Mouse (Mus musculus) telencephalon, adult 2 months (tissue): Measurements from ENCODE around the gene Ptk6.
A peak's percentile ranks its signal among the peaks of the same experiment; 100 is the strongest.
"Not testable (repeated sequence)": the region's sequence is repeated elsewhere in the genome, so short reads cannot be mapped to it uniquely, and the experiment has no call there.

Experiments used
- DNase-seq: peaks from one replicate; pipeline ENCODE4 v3.0.0-alpha.2; 2011; ENCODE audit warnings: low read depth, low spot score

Gene Ptk6

GRCm38 (mm10) chr2:181219538-181220216 is 17.1 kb upstream of the Ptk6 start, which contains the start of gene Fndc11:
Gene Fndc11 (plus strand): TSS chr2:181220013.
- peak; percentile 12 for DNase-seq

GRCm38 (mm10) chr2:181218881-181219485 is 16.4 kb upstream of the Ptk6 start:
- no peak for DNase-seq

- DNase-seq: no peak
Observed at GRCm38 (mm10) chr2:181216037-181216436, 13.4 kb upstream of the Ptk6 start.

DNA sequence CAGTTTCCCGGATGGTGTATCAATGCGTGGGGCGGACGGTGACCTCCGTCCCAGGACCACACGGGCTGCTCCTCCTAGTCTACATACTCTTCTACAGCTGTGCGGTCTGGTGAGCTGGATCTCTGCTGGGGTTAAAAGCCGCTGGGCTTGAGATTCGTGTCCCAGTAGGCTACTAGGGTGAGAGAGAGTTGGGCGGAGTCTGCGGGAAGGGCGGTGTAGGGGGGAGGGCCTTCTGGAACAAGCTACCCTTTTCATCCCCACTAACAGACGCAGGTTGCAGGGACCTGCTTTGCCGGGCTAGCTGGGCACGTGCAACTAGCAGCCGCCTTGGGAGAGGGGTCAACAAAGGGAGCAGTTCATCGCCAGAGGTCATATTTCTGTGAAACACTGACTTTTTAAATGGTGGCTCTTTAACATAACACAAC is 10.4 kb upstream of the Ptk6 start, which contains the start of gene Srms:
TSS of gene Srms (minus strand) at position 165 of the 425 bp plus-strand sequence.
- no peak for DNase-seq

- no peak for DNase-seq
Observed at GRCm38 (mm10) chr2:181212389-181213020, 9.9 kb upstream of the Ptk6 start.

- no peak for DNase-seq
Observed at GRCm38 (mm10) chr2:181206118-181206517, 3.5 kb upstream of the Ptk6 start.

DNA sequence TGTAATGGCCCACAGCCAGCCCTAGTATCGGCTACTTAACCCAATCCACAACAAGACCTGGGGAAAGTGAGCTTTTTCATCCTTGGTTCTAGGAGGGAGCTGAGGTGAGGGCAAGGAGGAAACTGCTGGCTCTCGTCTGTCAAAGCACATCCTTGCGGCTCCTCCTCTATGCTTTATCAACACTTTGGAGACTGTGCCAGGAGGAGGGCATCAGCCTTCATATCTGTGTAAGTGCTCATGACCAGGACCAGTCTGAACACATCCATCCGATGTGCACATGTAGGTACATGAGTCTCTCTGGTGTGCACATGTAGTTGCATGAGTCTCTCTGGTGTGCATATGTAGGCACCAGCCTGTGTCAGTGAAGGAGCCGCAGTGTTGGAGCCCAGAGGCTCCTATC is 3.1 kb upstream of the Ptk6 start:
- no peak for DNase-seq

GRCm38 (mm10) chr2:181202886-181203285 is 297 bp upstream of the Ptk6 start:
- DNase-seq: no peak

- DNase-seq: no peak
Observed at GRCm38 (mm10) chr2:181201606-181202005, 983 bp downstream of the Ptk6 start.

GRCm38 (mm10) chr2:181196628-181197300 is 5.8 kb downstream of the Ptk6 start:
- DNase-seq: no peak

DNA sequence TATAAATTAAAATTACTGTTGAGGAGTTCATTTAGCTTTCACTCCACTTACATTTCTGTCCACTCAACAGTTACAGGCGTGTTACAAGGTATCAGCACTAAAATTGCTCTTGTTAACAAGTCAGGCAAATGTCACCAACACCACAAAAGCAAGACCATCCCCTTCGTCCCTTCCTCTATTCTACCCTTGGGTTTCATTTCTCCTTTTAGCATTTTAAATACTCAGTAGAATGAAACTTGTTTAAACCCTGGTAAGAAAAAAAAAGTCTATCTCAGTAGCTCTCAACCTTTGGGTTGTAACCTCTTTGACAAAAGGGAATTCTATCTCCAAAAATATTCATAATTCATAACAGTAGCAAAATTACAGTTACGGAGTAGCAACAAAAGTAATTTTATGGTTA is 9.5 kb downstream of the Ptk6 start:
- DNase-seq: no peak

DNA sequence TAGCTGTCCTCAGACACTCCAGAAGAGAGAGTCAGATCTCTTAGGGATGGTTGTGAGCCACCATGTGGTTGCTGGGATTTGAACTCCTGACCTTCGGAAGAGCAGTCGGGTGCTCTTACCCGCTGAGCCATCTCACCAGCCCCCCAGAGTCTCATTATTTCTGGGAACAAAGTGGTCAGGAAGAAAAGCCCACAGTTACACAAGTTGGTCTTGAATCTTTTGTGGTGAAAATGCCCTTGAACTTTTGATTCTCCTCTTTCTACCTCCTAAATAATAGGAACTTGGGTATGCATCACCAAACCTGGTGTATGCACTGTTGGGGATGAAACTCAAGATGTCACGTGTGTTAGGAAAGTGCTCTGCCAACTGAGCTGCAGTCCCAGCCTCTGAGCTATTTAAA is 10.7 kb downstream of the Ptk6 start:
- DNase-seq: no peak

GRCm38 (mm10) chr2:181191385-181191784 is 11.2 kb downstream of the Ptk6 start:
- DNase-seq: not testable (repeated sequence)

- DNase-seq: no peak
Observed at GRCm38 (mm10) chr2:181189321-181189720, 13.3 kb downstream of the Ptk6 start.

DNA sequence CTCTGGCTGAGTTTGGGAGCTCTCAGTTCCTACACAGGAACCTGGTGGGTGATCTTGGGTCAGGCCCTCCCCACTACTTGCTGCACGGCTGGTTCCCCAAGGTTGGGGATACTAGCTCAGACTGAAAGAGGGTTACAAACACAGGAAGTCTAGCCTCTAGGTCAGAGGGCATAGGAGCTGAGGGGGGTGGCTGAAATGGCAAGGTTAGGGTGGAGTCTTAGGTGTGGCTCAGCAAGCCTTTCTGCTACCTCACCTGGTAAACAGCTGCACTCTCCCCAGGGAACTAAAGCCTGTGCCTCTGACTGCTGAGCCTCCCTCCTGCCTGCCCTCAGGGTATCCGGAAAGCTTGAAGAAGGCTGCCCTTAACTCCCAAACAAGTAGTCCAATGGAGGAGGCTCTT is 13.9 kb downstream of the Ptk6 start:
- DNase-seq: no peak

DNA sequence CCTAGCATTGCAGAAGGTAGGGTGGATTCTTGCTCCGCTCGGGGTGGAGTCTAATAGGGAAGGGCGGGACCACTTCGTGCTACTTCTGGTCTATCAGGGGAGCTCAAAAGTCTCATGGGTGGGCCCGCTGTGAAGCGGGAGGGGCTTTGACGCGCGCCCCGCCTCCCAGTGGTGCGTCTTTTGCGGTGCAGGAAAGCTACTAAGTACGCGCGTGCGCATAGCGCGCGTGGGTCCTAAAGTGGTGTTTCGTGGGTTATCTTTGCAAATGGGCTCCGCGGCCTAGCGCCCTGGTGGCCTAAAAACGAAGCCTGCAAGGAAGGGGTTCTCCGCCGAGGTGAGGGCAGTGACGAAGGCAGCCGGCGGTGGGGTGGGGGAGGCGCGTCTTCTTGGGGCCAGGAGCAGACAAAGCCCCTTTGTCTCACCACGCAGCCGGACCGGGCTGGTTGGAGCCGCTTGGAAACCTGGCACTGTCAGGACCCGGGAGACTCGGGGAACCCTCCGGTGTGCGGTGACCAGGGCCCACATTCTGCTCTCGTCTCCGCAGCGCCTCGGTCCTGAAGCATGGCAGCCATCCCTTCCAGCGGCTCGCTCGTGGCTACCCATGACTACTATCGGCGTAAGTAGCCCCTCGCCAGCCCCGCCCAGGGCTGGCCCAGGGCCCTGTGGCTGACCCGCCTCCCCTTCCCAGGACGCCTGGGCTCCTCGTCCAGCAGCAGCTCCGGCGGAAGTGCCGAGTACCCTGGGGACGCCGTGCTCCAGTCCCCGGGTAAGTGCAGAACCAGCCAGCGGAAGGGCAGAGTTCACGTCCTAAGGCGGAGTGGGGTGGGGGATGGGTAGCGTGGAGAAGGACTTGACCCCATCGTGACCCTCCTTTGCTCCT is 15.2 kb downstream of the Ptk6 start, which contains the start of gene Ppdpf:
TSS of gene Ppdpf (plus strand) at position 127 of the 880 bp plus-strand sequence.
- peak; percentile 94 for DNase-seq

GRCm38 (mm10) chr2:181186635-181187034 is 16.0 kb downstream of the Ptk6 start:
- peak; percentile 82 for DNase-seq

DNA sequence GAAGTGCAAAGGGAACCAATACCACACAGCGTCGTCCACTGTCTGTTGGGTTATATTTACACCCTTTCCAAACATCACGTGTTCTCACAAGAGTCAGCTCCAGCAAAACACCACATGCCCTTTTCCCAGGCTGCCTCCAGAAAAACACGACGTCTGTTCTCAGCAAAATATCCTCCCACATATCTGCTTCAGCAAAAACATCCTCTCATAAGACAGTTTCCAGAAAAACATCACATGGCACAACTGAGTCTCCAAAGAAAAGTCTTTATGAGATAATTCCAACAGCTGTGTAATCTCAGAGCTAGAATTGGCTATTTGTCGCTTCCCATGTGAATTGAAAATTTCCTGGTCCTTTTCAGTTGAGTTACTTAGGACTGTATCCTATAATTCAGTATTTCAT is 21.7 kb downstream of the Ptk6 start:
- no peak for DNase-seq

GRCm38 (mm10) chr2:181178471-181178870 is 24.1 kb downstream of the Ptk6 start:
- no peak for DNase-seq

DNA sequence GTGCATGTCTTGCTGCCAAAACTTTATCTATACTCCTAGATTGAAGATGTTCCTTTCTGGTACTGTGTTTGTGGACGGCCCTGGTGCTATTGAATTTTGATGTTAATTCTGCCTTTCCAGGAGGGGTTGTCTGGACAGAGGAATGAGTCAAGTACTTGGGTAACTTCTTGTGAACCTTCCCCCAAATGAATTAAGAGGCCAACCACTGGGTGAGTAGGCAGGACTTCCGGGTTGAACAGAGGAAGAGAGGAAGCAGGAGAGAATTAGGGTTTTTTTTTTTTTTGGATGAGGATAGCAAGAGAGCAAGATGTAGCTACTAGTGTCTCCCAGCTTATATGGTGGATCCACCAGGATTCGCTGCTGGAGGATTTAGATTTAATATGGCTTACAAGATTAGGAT is 24.6 kb downstream of the Ptk6 start:
- DNase-seq: no peak

GRCm38 (mm10) chr2:181174646-181175045 is 27.9 kb downstream of the Ptk6 start:
- no peak for DNase-seq
